Mouse (Mus musculus): Measurements from ENCODE around the gene Arf6. TPM values are rescaled to one million over a fixed set of nuclear protein-coding genes. Genes with fewer than 3 reads are reported as not detected.
"Not testable (repeated sequence)": the region's sequence is repeated elsewhere in the genome, so short reads cannot be mapped to it uniquely, and the experiment has no call there.

Arf6 gene
- polyA plus RNA-seq, 1 experiment from 2014 or later: 53.3 TPM

GRCm38 (mm10) chr12:69367557-69367956 is 4.4 kb upstream of the Arf6 start:
- no peak overlapping the region for H3K4me3 ChIP-seq (ENCODE audit: low read depth, low read length)
- H3K4me1 ChIP-seq (replicated peaks; ENCODE audit: control insufficient read depth, insufficient read depth, low read length): peaks cover 14% of the 10 kb centered on the region; the same call in 1 of the 2 replicates
- H3K27me3 ChIP-seq (replicated peaks; ENCODE audit: control insufficient read depth, insufficient read depth, low read length): no peaks in the 10 kb centered on the region
- DNase-seq (ENCODE audit: low spot score): no peak
- ATAC-seq (replicated peaks; ENCODE audit: low FRiP score, low TSS enrichment, low read depth): no peak
- 44% methylated on average over 2 of the region's 2 CpGs for WGBS
- H3K36me3 ChIP-seq (ENCODE audit: control insufficient read depth, insufficient read depth, low read length): no peaks in the 10 kb centered on the region
- no peak overlapping the region for H3K9ac ChIP-seq (ENCODE audit: low read length)
- H3K9me3 ChIP-seq (ENCODE audit: control insufficient read depth, low read length): no peaks in the 10 kb centered on the region
- H3K4me2 ChIP-seq (ENCODE audit: low read length): no peak overlapping the region
- H3K27ac ChIP-seq (ENCODE audit: low read depth): no peak overlapping the region

- 12% methylated on average over 7 of the region's 7 CpGs for WGBS
- Histone ChIP-seq H3K4me1 (replicated peaks; ENCODE audit: control insufficient read depth, insufficient read depth, low read length) (peaks cover 23% of the 10 kb centered on the region), H3K9me3 (ENCODE audit: control insufficient read depth, low read length) (no peaks in the 10 kb centered on the region), H3K4me3 (ENCODE audit: low read depth, low read length) (peak overlapping the region; percentile 99), H3K36me3 (ENCODE audit: control insufficient read depth, insufficient read depth, low read length) (peaks cover 21% of the 10 kb centered on the region), H3K4me2 (ENCODE audit: low read length) (peak overlapping the region; percentile 94), H3K9ac (ENCODE audit: low read length) (peak overlapping the region; percentile 96), H3K27ac (ENCODE audit: low read depth) (peak overlapping the region; percentile 83), H3K27me3 (replicated peaks; ENCODE audit: control insufficient read depth, insufficient read depth, low read length) (no peaks in the 10 kb centered on the region)
- DNase-seq (ENCODE audit: low spot score) (no peak), ATAC-seq (replicated peaks; ENCODE audit: low FRiP score, low TSS enrichment, low read depth) (no peak)
Observed at GRCm38 (mm10) chr12:69370936-69371335, 1.0 kb upstream of the Arf6 start.

GRCm38 (mm10) chr12:69371421-69371853 is 513 bp upstream of the Arf6 start:
- Histone ChIP-seq H3K9ac (ENCODE audit: low read length) (peak overlapping the region; percentile 96), H3K4me2 (ENCODE audit: low read length) (peak overlapping the region; percentile 94), H3K4me1 (replicated peaks; ENCODE audit: control insufficient read depth, insufficient read depth, low read length) (peaks cover 26% of the 10 kb centered on the region), H3K27ac (ENCODE audit: low read depth) (peak overlapping the region; percentile 83), H3K36me3 (ENCODE audit: control insufficient read depth, insufficient read depth, low read length) (peaks cover 21% of the 10 kb centered on the region), H3K9me3 (ENCODE audit: control insufficient read depth, low read length) (no peaks in the 10 kb centered on the region), H3K27me3 (replicated peaks; ENCODE audit: control insufficient read depth, insufficient read depth, low read length) (no peaks in the 10 kb centered on the region), H3K4me3 (ENCODE audit: low read depth, low read length) (peak overlapping the region; percentile 99)
- ATAC-seq (replicated peaks; ENCODE audit: low FRiP score, low TSS enrichment, low read depth) (peak; percentile 84), DNase-seq (ENCODE audit: low spot score) (no peak)
- under 1% methylated on average over 24 of the region's 24 CpGs for WGBS

DNA sequence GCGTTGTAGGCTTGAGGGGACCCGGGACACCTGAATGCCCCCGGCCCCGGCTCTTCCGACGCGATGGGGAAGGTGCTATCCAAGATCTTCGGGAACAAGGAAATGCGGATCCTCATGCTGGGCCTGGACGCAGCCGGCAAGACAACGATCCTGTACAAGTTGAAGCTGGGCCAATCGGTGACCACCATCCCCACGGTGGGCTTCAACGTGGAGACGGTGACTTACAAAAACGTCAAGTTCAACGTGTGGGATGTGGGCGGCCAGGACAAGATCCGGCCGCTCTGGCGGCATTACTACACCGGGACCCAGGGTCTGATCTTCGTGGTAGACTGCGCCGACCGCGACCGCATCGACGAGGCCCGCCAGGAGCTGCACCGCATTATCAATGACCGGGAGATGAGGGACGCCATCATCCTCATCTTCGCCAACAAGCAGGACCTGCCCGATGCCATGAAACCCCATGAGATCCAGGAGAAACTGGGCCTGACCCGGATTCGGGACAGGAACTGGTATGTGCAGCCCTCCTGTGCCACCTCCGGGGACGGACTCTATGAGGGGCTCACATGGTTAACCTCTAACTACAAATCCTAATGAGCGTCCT is 881 bp downstream of the Arf6 start:
- Histone ChIP-seq H3K27me3 (replicated peaks; ENCODE audit: control insufficient read depth, insufficient read depth, low read length) (no peaks in the 10 kb centered on the region), H3K4me1 (replicated peaks; ENCODE audit: control insufficient read depth, insufficient read depth, low read length) (peaks cover 26% of the 10 kb centered on the region), H3K4me3 (ENCODE audit: low read depth, low read length) (peak overlapping the region; percentile 99), H3K4me2 (ENCODE audit: low read length) (peak overlapping the region; percentile 94), H3K36me3 (ENCODE audit: control insufficient read depth, insufficient read depth, low read length) (peaks cover 22% of the 10 kb centered on the region), H3K27ac (ENCODE audit: low read depth) (peak overlapping the region; percentile 83), H3K9me3 (ENCODE audit: control insufficient read depth, low read length) (no peaks in the 10 kb centered on the region), H3K9ac (ENCODE audit: low read length) (peak overlapping the region; percentile 96)
- ATAC-seq (replicated peaks; ENCODE audit: low FRiP score, low TSS enrichment, low read depth) (no peak; the same call in 1 of the 2 replicates), DNase-seq (ENCODE audit: low spot score) (peak; percentile 72)
- under 1% methylated on average over 42 of the region's 42 CpGs for WGBS

GRCm38 (mm10) chr12:69373850-69374766 is 2.2 kb downstream of the Arf6 start:
- no peaks in the 10 kb centered on the region for H3K9me3 ChIP-seq (ENCODE audit: control insufficient read depth, low read length)
- H3K27me3 ChIP-seq (replicated peaks; ENCODE audit: control insufficient read depth, insufficient read depth, low read length): no peaks in the 10 kb centered on the region
- DNase-seq (ENCODE audit: low spot score) (peak; percentile 57), ATAC-seq (replicated peaks; ENCODE audit: low FRiP score, low TSS enrichment, low read depth) (no peak)
- no peak overlapping the region for H3K27ac ChIP-seq (ENCODE audit: low read depth)
- H3K36me3 ChIP-seq (ENCODE audit: control insufficient read depth, insufficient read depth, low read length): peaks cover 30% of the 10 kb centered on the region
- WGBS: 36% methylated on average over 11 of the region's 11 CpGs
- peaks cover 26% of the 10 kb centered on the region for H3K4me1 ChIP-seq (replicated peaks; ENCODE audit: control insufficient read depth, insufficient read depth, low read length)
- peak overlapping the region; percentile 94 for H3K4me2 ChIP-seq (ENCODE audit: low read length)
- peak overlapping the region; percentile 96 for H3K9ac ChIP-seq (ENCODE audit: low read length)
- H3K4me3 ChIP-seq (ENCODE audit: low read depth, low read length): peak overlapping the region; percentile 99

DNA sequence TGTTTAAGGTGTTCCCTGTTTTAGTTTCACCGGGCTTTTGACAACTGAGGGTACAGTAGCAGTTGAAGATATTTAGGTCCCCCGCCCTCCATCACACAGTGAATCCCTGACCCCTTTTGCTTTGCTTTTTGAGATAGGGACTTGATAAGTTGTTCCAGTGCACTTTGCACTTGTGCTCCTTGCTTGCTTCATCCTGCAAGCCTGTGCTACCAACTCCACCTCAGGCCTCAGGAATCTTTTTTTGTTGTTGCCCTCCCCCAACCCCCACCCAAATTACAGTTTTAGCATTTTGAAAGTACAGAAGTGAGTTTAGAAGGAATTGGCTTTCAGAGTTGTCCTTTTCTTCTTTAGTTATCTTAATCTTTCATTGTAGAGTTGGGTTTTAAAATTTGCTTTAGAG is 4.2 kb downstream of the Arf6 start:
- Histone ChIP-seq H3K9me3 (ENCODE audit: control insufficient read depth, low read length) (no peaks in the 10 kb centered on the region), H3K27ac (ENCODE audit: low read depth) (no peak overlapping the region), H3K9ac (ENCODE audit: low read length) (no peak overlapping the region), H3K4me1 (replicated peaks; ENCODE audit: control insufficient read depth, insufficient read depth, low read length) (peaks cover 22% of the 10 kb centered on the region), H3K36me3 (ENCODE audit: control insufficient read depth, insufficient read depth, low read length) (peaks cover 30% of the 10 kb centered on the region), H3K4me2 (ENCODE audit: low read length) (no peak overlapping the region), H3K27me3 (replicated peaks; ENCODE audit: control insufficient read depth, insufficient read depth, low read length) (no peaks in the 10 kb centered on the region), H3K4me3 (ENCODE audit: low read depth, low read length) (no peak overlapping the region)
- ATAC-seq (replicated peaks; ENCODE audit: low FRiP score, low TSS enrichment, low read depth) (no peak), DNase-seq (ENCODE audit: low spot score) (no peak)
- WGBS: 83% methylated on average over 2 of the region's 2 CpGs

DNA sequence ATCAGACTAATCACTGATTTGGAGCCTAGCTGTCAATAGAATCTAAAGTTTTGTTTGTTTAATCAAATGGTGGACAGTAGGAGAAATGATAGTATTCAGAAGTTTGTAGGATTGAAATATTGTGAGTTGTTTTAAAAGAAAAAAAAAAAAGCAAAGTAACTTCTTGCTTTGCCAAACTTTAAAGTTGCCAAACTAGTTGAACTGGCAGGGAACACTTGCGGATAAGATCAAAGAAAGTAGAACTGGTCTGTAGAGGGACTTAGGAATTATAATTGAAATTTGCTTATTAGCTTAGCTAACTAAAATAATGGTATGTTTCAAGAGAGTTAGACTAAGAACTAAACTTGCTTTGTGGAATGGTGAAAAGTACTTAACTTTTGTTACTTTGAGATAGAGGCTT is 5.2 kb downstream of the Arf6 start:
- Histone ChIP-seq H3K4me1 (replicated peaks; ENCODE audit: control insufficient read depth, insufficient read depth, low read length) (peaks cover 22% of the 10 kb centered on the region), H3K4me3 (ENCODE audit: low read depth, low read length) (no peak overlapping the region), H3K9ac (ENCODE audit: low read length) (no peak overlapping the region), H3K36me3 (ENCODE audit: control insufficient read depth, insufficient read depth, low read length) (peaks cover 30% of the 10 kb centered on the region), H3K4me2 (ENCODE audit: low read length) (no peak overlapping the region), H3K27ac (ENCODE audit: low read depth) (no peak overlapping the region), H3K27me3 (replicated peaks; ENCODE audit: control insufficient read depth, insufficient read depth, low read length) (no peaks in the 10 kb centered on the region), H3K9me3 (ENCODE audit: control insufficient read depth, low read length) (no peaks in the 10 kb centered on the region)
- WGBS: 84% methylated on average over 1 of the region's 1 CpGs
- ATAC-seq (replicated peaks; ENCODE audit: low FRiP score, low TSS enrichment, low read depth): no peak
- DNase-seq (ENCODE audit: low spot score): no peak

- peaks cover 30% of the 10 kb centered on the region for H3K36me3 ChIP-seq (ENCODE audit: control insufficient read depth, insufficient read depth, low read length)
- H3K9ac ChIP-seq (ENCODE audit: low read length); H3K27me3 ChIP-seq (replicated peaks; ENCODE audit: control insufficient read depth, insufficient read depth, low read length); H3K27ac ChIP-seq (ENCODE audit: low read depth); ATAC-seq (replicated peaks; ENCODE audit: low FRiP score, low TSS enrichment, low read depth); H3K4me2 ChIP-seq (ENCODE audit: low read length); H3K4me3 ChIP-seq (ENCODE audit: low read depth, low read length); H3K9me3 ChIP-seq (ENCODE audit: control insufficient read depth, low read length); DNase-seq (ENCODE audit: low spot score): not testable (repeated sequence)
- H3K4me1 ChIP-seq (replicated peaks; ENCODE audit: control insufficient read depth, insufficient read depth, low read length): peaks cover 22% of the 10 kb centered on the region
- 92% methylated on average over 6 of the region's 6 CpGs for WGBS
Observed at GRCm38 (mm10) chr12:69377636-69378035, 5.7 kb downstream of the Arf6 start.

Measured in intestine, embryonic 14.5 days (tissue).